Mouse (Mus musculus) C2C12 (cell line): Measurements from ENCODE around the gene Dck. TPM values are rescaled to one million over a fixed set of nuclear protein-coding genes. Genes with fewer than 3 reads are reported as not detected.
A peak's percentile ranks its signal among the peaks of the same experiment; 100 is the strongest.

Experiments
- H3K27me3 ChIP-seq: one replicate; pipeline ENCODE4 v1.6.1; 2011; ENCODE audit not compliant: control insufficient read depth, insufficient read depth, insufficient read length
- H3K36me3 ChIP-seq: one replicate; pipeline ENCODE4 v1.6.1; 2011; ENCODE audit not compliant: control insufficient read depth, insufficient read depth
- H3K4me3 ChIP-seq: one replicate; pipeline ENCODE4 v1.5.1; 2011; ENCODE audit warnings: mild to moderate bottlenecking, control low read depth; ENCODE audit not compliant: poor library complexity, insufficient read depth, severe bottlenecking
- H3K79me2 ChIP-seq: one replicate; pipeline ENCODE4 v1.6.1; 2011; ENCODE audit not compliant: control insufficient read depth, insufficient read depth
- H3K79me3 ChIP-seq: one replicate; pipeline ENCODE4 v1.6.1; 2011; ENCODE audit warnings: low read depth, control low read depth
- H3ac ChIP-seq: one replicate; pipeline ENCODE3; 2011; ENCODE audit warnings: low read depth; ENCODE audit not compliant: control insufficient read depth, insufficient read length
- CEBPB ChIP-seq: IDR thresholded peaks from one replicate; pipeline ENCODE4 v1.6.1; 2011; ENCODE audit warnings: low read depth, mild to moderate bottlenecking, control low read depth, moderate library complexity
- CTCF ChIP-seq: IDR thresholded peaks from one replicate; pipeline ENCODE4 v1.5.1; 2011; ENCODE audit not compliant: control insufficient read depth, insufficient read depth, insufficient read length
- FOSL1 ChIP-seq: IDR thresholded peaks from one replicate; pipeline ENCODE4 v1.8.0; 2011; ENCODE audit warnings: mild to moderate bottlenecking, low read length; ENCODE audit not compliant: poor library complexity, insufficient read depth, severe bottlenecking
- MAX ChIP-seq: IDR thresholded peaks from one replicate; pipeline ENCODE4 v1.6.1; 2011; ENCODE audit warnings: mild to moderate bottlenecking, control low read depth
- MYOD1 ChIP-seq: IDR thresholded peaks from one replicate; pipeline ENCODE4 v1.6.1; 2011; ENCODE audit warnings: low read depth; ENCODE audit not compliant: control insufficient read depth, insufficient read length
- MYOG ChIP-seq: IDR thresholded peaks from one replicate; pipeline ENCODE4 v1.6.1; 2011; ENCODE audit not compliant: control insufficient read depth, insufficient read length; ENCODE audit errors: extremely low read depth
- USF1 ChIP-seq: IDR thresholded peaks from one replicate; pipeline ENCODE4 v1.6.1; 2011; ENCODE audit warnings: low read depth, mild to moderate bottlenecking, control low read depth, moderate library complexity
- polyA plus RNA-seq: library from polyadenylated mRNA; unstranded; fragments of >200 nt; fragmentation: generic; extraction: Trizol; gene quantifications from one replicate; pipeline ENCODE4 v1.2.1, GENCODE M21; 2012; ENCODE audit warnings: missing spikeins

The Dck gene
- polyA plus RNA-seq, 1 experiment = 14.1 TPM

- no peak overlapping the region for H3K4me3 ChIP-seq
Observed at GRCm38 (mm10) chr5:88762611-88763010, 2.2 kb upstream of the Dck start.

GRCm38 (mm10) chr5:88764430-88764986, 288 bp upstream of the Dck start:
- peak overlapping the region; percentile 23 for H3ac ChIP-seq
- no peaks in the 10 kb centered on the region for H3K27me3 ChIP-seq
- H3K79me2 ChIP-seq = peaks cover 44% of the 10 kb centered on the region
- peak overlapping the region; percentile 19 for H3K4me3 ChIP-seq
- H3K79me3 ChIP-seq = peaks cover 24% of the 10 kb centered on the region
- H3K36me3 ChIP-seq = peaks cover 13% of the 10 kb centered on the region
- TF ChIP-seq FOSL1 (no peak), MYOD1 (no peak), USF1 (no peak), MAX (no peak), CEBPB (peak; percentile 76)

More at GRCm38 (mm10) chr5:88762611-88763010, 2.2 kb upstream of the Dck start:
- Histone ChIP-seq H3ac (no peak overlapping the region), H3K79me2 (peaks cover 25% of the 10 kb centered on the region), H3K27me3 (no peaks in the 10 kb centered on the region), H3K36me3 (peaks cover 5% of the 10 kb centered on the region), H3K79me3 (peaks cover 21% of the 10 kb centered on the region)
- TF ChIP-seq MYOG (no peak), FOSL1 (no peak), USF1 (no peak), CTCF (no peak), MYOD1 (no peak), MAX (no peak), CEBPB (no peak)

- no peaks in the 10 kb centered on the region for H3K27me3 ChIP-seq
- peak overlapping the region; percentile 69 for H3K4me3 ChIP-seq
- TF ChIP-seq CEBPB (no peak), FOSL1 (no peak), CTCF (no peak), MYOD1 (no peak), MAX (no peak), USF1 (no peak), MYOG (no peak)
- peaks cover 23% of the 10 kb centered on the region for H3K36me3 ChIP-seq
- peaks cover 46% of the 10 kb centered on the region for H3K79me2 ChIP-seq
- H3ac ChIP-seq = peak overlapping the region; percentile 90
- peaks cover 24% of the 10 kb centered on the region for H3K79me3 ChIP-seq
Observed at GRCm38 (mm10) chr5:88765587-88765986, 791 bp downstream of the Dck start.

- Histone ChIP-seq H3ac (no peak overlapping the region), H3K79me2 (peaks cover 46% of the 10 kb centered on the region), H3K36me3 (peaks cover 27% of the 10 kb centered on the region), H3K4me3 (peak overlapping the region; percentile 69), H3K79me3 (peaks cover 24% of the 10 kb centered on the region), H3K27me3 (no peaks in the 10 kb centered on the region)
- no peak for TF ChIP-seq MAX
- no peak for TF ChIP-seq MYOD1
- no peak for TF ChIP-seq CEBPB
- no peak for TF ChIP-seq CTCF
- no peak for TF ChIP-seq USF1
- TF ChIP-seq MYOG = no peak
- TF ChIP-seq FOSL1 = no peak
Observed at GRCm38 (mm10) chr5:88766121-88766520, 1.3 kb downstream of the Dck start.

GRCm38 (mm10) chr5:88766863-88767262, 2.1 kb downstream of the Dck start:
- TF ChIP-seq MYOG (no peak), CEBPB (peak; percentile 53), MYOD1 (no peak), USF1 (no peak), MAX (no peak), FOSL1 (no peak)
- no peak overlapping the region for H3K4me3 ChIP-seq
- no peaks in the 10 kb centered on the region for H3K27me3 ChIP-seq
- peaks cover 46% of the 10 kb centered on the region for H3K79me2 ChIP-seq
- H3ac ChIP-seq = no peak overlapping the region
- peaks cover 24% of the 10 kb centered on the region for H3K79me3 ChIP-seq
- peaks cover 32% of the 10 kb centered on the region for H3K36me3 ChIP-seq

GRCm38 (mm10) chr5:88768201-88768600, 3.4 kb downstream of the Dck start:
- H3K27me3 ChIP-seq = no peaks in the 10 kb centered on the region
- no peak overlapping the region for H3ac ChIP-seq
- no peak overlapping the region for H3K4me3 ChIP-seq
- TF ChIP-seq MAX (no peak), MYOG (no peak), CEBPB (no peak), USF1 (no peak), MYOD1 (no peak), CTCF (no peak), FOSL1 (no peak)
- peaks cover 46% of the 10 kb centered on the region for H3K79me2 ChIP-seq
- peaks cover 24% of the 10 kb centered on the region for H3K79me3 ChIP-seq
- peaks cover 40% of the 10 kb centered on the region for H3K36me3 ChIP-seq
